Comparison of ENCODE assay signal across 20 mouse cellular contexts in genomic region chr9:106656820-106657219, GRCm38 (mm10). TPM values are rescaled to one million over a fixed set of nuclear protein-coding genes. Genes with fewer than 3 reads are reported as not detected.
DNase-seq lines count a peak whose midpoint lies in the region; ATAC-seq and TF ChIP-seq lines count a peak whose summit lies in the region.
"Had no signal": no experiment of that assay in that cellular context is flagged by ENCODE, and none has a peak within 500 bp of the region (broad histone marks: within the 10 kb centered on the region; RNA-seq: fewer than 3 reads in every experiment).

No protein-coding gene starts in this region.

- no peak for ATAC-seq in hindbrain, embryonic 12.5 days (ENCODE audit: low FRiP score)
- peak; percentile 1; the same call in 1 of the 2 replicates for ATAC-seq in stomach, embryonic 16.5 days (ENCODE audit: insufficient read depth, low FRiP score)
- no peak for ATAC-seq in stomach, postnatal 0 days (ENCODE audit: low FRiP score, low TSS enrichment)
- no peak for ATAC-seq in midbrain, embryonic 14.5 days (ENCODE audit: low FRiP score, low TSS enrichment)

- H3K36me3 ChIP-seq in hindbrain, embryonic 10.5 days: peaks cover 33% of the 10 kb centered on the region
- peaks cover 29% of the 10 kb centered on the region for H3K36me3 ChIP-seq in hindbrain, embryonic 12.5 days
- no peaks in the 10 kb centered on the region; the same call in 1 of the 2 replicates for H3K36me3 ChIP-seq in stomach, embryonic 16.5 days (ENCODE audit: control insufficient read depth, insufficient read depth, low read length)
- H3K36me3 ChIP-seq in stomach, postnatal 0 days (ENCODE audit: control insufficient read depth, insufficient read depth, low read length): peaks cover 23% of the 10 kb centered on the region
- H3K36me3 ChIP-seq in midbrain, embryonic 14.5 days (ENCODE audit: control insufficient read depth, insufficient read depth, low read length): peaks cover 20% of the 10 kb centered on the region

- TF ChIP-seq CTCF in stomach, postnatal 0 days (IDR thresholded peaks at IDR 0.05; ENCODE audit: low read depth): no peak

- no peak for TF ChIP-seq EP300 in stomach, postnatal 0 days (optimal IDR thresholded peaks at IDR 0.05)

- H3K27ac ChIP-seq in hindbrain, embryonic 10.5 days: peak overlapping the region; percentile 84
- H3K27ac ChIP-seq in hindbrain, embryonic 12.5 days: no peak overlapping the region
- H3K27ac ChIP-seq in stomach, embryonic 16.5 days (ENCODE audit: low read length): no peak overlapping the region
- no peak overlapping the region for H3K27ac ChIP-seq in stomach, postnatal 0 days (replicated peaks)
- H3K27ac ChIP-seq in midbrain, embryonic 14.5 days (replicated peaks; ENCODE audit: low read depth, low read length): peak overlapping the region; percentile 26; the same call in 1 of the 2 replicates
- H3K27ac ChIP-seq: embryonic facial prominence, embryonic 15.5 days; heart, embryonic 10.5 days; limb, embryonic 10.5 days; liver, embryonic 13.5 days had no signal

- H3K9ac ChIP-seq in hindbrain, embryonic 12.5 days: no peak overlapping the region
- H3K9ac ChIP-seq in stomach, embryonic 16.5 days (ENCODE audit: low read length): no peak overlapping the region
- no peak overlapping the region for H3K9ac ChIP-seq in stomach, postnatal 0 days (ENCODE audit: low read length)
- no peak overlapping the region for H3K9ac ChIP-seq in midbrain, embryonic 14.5 days (replicated peaks; ENCODE audit: low read length)
- H3K9ac ChIP-seq: embryonic facial prominence, embryonic 15.5 days; liver, embryonic 13.5 days had no signal

- peaks cover 82% of the 10 kb centered on the region for H3K4me1 ChIP-seq in hindbrain, embryonic 10.5 days (replicated peaks)
- H3K4me1 ChIP-seq in hindbrain, embryonic 12.5 days: peaks cover 33% of the 10 kb centered on the region
- H3K4me1 ChIP-seq in stomach, embryonic 16.5 days (ENCODE audit: control insufficient read depth, insufficient read depth, low read length): no peaks in the 10 kb centered on the region
- H3K4me1 ChIP-seq in stomach, postnatal 0 days (replicated peaks; ENCODE audit: control insufficient read depth, insufficient read depth): no peaks in the 10 kb centered on the region
- H3K4me1 ChIP-seq in midbrain, embryonic 14.5 days (ENCODE audit: control insufficient read depth, insufficient read depth, low read length): peaks cover 9% of the 10 kb centered on the region; the same call in 1 of the 2 replicates

- H3K4me3 ChIP-seq in hindbrain, embryonic 10.5 days: 0 out of 2 replicates have a peak overlapping the region, but pooled peaks have one; percentile 4
- H3K4me3 ChIP-seq in hindbrain, embryonic 12.5 days: no peak overlapping the region
- no peak overlapping the region for H3K4me3 ChIP-seq in stomach, embryonic 16.5 days (replicated peaks; ENCODE audit: low read length)
- H3K4me3 ChIP-seq in stomach, postnatal 0 days (ENCODE audit: low read depth, low read length): no peak overlapping the region
- no peak overlapping the region for H3K4me3 ChIP-seq in midbrain, embryonic 14.5 days (replicated peaks; ENCODE audit: low read depth, low read length)
- H3K4me3 ChIP-seq: liver, embryonic 13.5 days; megakaryocyte, embryonic 14.5 days had no signal

- H3K27me3 ChIP-seq in hindbrain, embryonic 10.5 days (ENCODE audit: insufficient read depth, poor library complexity, severe bottlenecking): peaks cover 35% of the 10 kb centered on the region
- H3K27me3 ChIP-seq in hindbrain, embryonic 12.5 days: peaks cover 19% of the 10 kb centered on the region
- H3K27me3 ChIP-seq in stomach, embryonic 16.5 days (ENCODE audit: control insufficient read depth, insufficient read depth, low read length): peaks cover 19% of the 10 kb centered on the region
- peaks cover 7% of the 10 kb centered on the region; the same call in 1 of the 2 replicates for H3K27me3 ChIP-seq in stomach, postnatal 0 days (ENCODE audit: control insufficient read depth, insufficient read depth, low read length)
- 0 out of 2 replicates have a peak, but pooled peaks cover 5% of the 10 kb centered on the region for H3K27me3 ChIP-seq in midbrain, embryonic 14.5 days (ENCODE audit: control insufficient read depth, insufficient read depth, low read length)

- WGBS in hindbrain, embryonic 10.5 days: 28% methylated on average over 5 of the region's 5 CpGs
- 38% methylated on average over 5 of the region's 5 CpGs for WGBS in hindbrain, embryonic 12.5 days
- WGBS in stomach, embryonic 16.5 days: 50% methylated on average over 5 of the region's 5 CpGs
- 44% methylated on average over 5 of the region's 5 CpGs for WGBS in stomach, postnatal 0 days
- 24% methylated on average over 5 of the region's 5 CpGs for WGBS in midbrain, embryonic 14.5 days

- H3K4me2 ChIP-seq in hindbrain, embryonic 12.5 days (replicated peaks): no peak overlapping the region
- H3K4me2 ChIP-seq in stomach, embryonic 16.5 days (ENCODE audit: low read depth, low read length): no peak overlapping the region
- H3K4me2 ChIP-seq in stomach, postnatal 0 days (replicated peaks; ENCODE audit: low read depth): no peak overlapping the region
- H3K4me2 ChIP-seq in midbrain, embryonic 14.5 days (ENCODE audit: low read length): peak overlapping the region; percentile 78
- H3K4me2 ChIP-seq: liver, embryonic 13.5 days had no signal

- no peaks in the 10 kb centered on the region for H3K9me3 ChIP-seq in hindbrain, embryonic 10.5 days
- H3K9me3 ChIP-seq in hindbrain, embryonic 12.5 days (replicated peaks): no peaks in the 10 kb centered on the region
- no peaks in the 10 kb centered on the region for H3K9me3 ChIP-seq in stomach, embryonic 16.5 days (replicated peaks; ENCODE audit: control insufficient read depth, low read length)
- no peaks in the 10 kb centered on the region for H3K9me3 ChIP-seq in stomach, postnatal 0 days (ENCODE audit: control insufficient read depth, low read length)
- H3K9me3 ChIP-seq in midbrain, embryonic 14.5 days (ENCODE audit: control insufficient read depth, low read length): no peaks in the 10 kb centered on the region
- H3K9me3 ChIP-seq: embryonic facial prominence, embryonic 15.5 days; heart, embryonic 10.5 days; limb, embryonic 10.5 days; liver, embryonic 13.5 days; megakaryocyte, embryonic 14.5 days had no signal

- DNase-seq in hindbrain, embryonic 10.5 days (ENCODE audit: low spot score): peak; percentile 25
- no peak for DNase-seq in stomach, postnatal 0 days (ENCODE audit: low spot score)
- DNase-seq in midbrain, embryonic 14.5 days: no peak
- DNase-seq in cerebellum, postnatal 4 days (ENCODE audit: low spot score in 2 of 2): no peak
- no peak for DNase-seq in thymus, postnatal 4 days
- DNase-seq: cerebellum, adult 11-12 months had no signal

RNA-seq across cellular contexts. Expression of gene Grm2, which starts 0.9 kb away (rescaled TPM):
- 21.5 and 25.9 TPM in 2 replicates for polyA plus RNA-seq in hindbrain, embryonic 10.5 days (2016; fragmentation: Nextera tagmentation; extraction: Ambion mirVana)
- 4.4 and 4.7 TPM in 2 replicates for polyA plus RNA-seq in hindbrain, embryonic 12.5 days (2016; fragmentation: Nextera tagmentation; extraction: Ambion mirVana)
- 0.08 TPM in 1 of 2 replicates, not detected in the other for polyA plus RNA-seq in stomach, embryonic 16.5 days (2015; fragmentation: Nextera tagmentation; extraction: Ambion mirVana)
- 0.11 TPM in 1 of 2 replicates, not detected in the other for polyA plus RNA-seq in stomach, postnatal 0 days (2015; fragmentation: Nextera tagmentation; extraction: Ambion mirVana)
- polyA plus RNA-seq in midbrain, embryonic 14.5 days (2014; fragmentation: Nextera tagmentation; extraction: Ambion mirVana): 11.7 and 13.9 TPM in 2 replicates
- polyA plus RNA-seq: C2C12; embryonic facial prominence, embryonic 15.5 days; intestine, postnatal 0 days; limb, embryonic 10.5 days; liver, embryonic 13.5 days; lung, postnatal 0 days; spleen, adult 2 months had no signal

RNA-seq across cellular contexts. Expression of gene Tex264, which starts 28.9 kb away (rescaled TPM):
- polyA plus RNA-seq in hindbrain, embryonic 10.5 days (2016; fragmentation: Nextera tagmentation; extraction: Ambion mirVana): 31.3 and 31.6 TPM in 2 replicates
- 40.7 and 41.0 TPM in 2 replicates for polyA plus RNA-seq in hindbrain, embryonic 12.5 days (2016; fragmentation: Nextera tagmentation; extraction: Ambion mirVana)
- 53.4 and 60.5 TPM in 2 replicates for polyA plus RNA-seq in stomach, embryonic 16.5 days (2015; fragmentation: Nextera tagmentation; extraction: Ambion mirVana)
- polyA plus RNA-seq in stomach, postnatal 0 days (2015; fragmentation: Nextera tagmentation; extraction: Ambion mirVana): 79.7 and 87.8 TPM in 2 replicates
- polyA plus RNA-seq in midbrain, embryonic 14.5 days (2014; fragmentation: Nextera tagmentation; extraction: Ambion mirVana): 48.3 and 53.6 TPM in 2 replicates

RNA-seq across cellular contexts. Expression of gene Iqcf6, which starts 30.4 kb away (rescaled TPM):
- not detected in 2 replicates for polyA plus RNA-seq in hindbrain, embryonic 10.5 days (2016; fragmentation: Nextera tagmentation; extraction: Ambion mirVana)
- polyA plus RNA-seq in hindbrain, embryonic 12.5 days (2016; fragmentation: Nextera tagmentation; extraction: Ambion mirVana): not detected in 2 replicates
- polyA plus RNA-seq in stomach, embryonic 16.5 days (2015; fragmentation: Nextera tagmentation; extraction: Ambion mirVana): not detected in 2 replicates
- polyA plus RNA-seq in stomach, postnatal 0 days (2015; fragmentation: Nextera tagmentation; extraction: Ambion mirVana): not detected in 2 replicates
- polyA plus RNA-seq in midbrain, embryonic 14.5 days (2014; fragmentation: Nextera tagmentation; extraction: Ambion mirVana): not detected in 2 replicates
- polyA plus RNA-seq: brain, embryonic 14.5 days; C2C12; embryonic facial prominence, embryonic 15.5 days; frontal cortex, adult 2 months; heart, embryonic 10.5 days; intestine, postnatal 0 days; limb, embryonic 10.5 days; liver, embryonic 13.5 days; lung, postnatal 0 days; neural tube, embryonic 14.5 days; spleen, adult 2 months had no signal

Comparison
In these comparisons a context has a peak if more than half of its experiments do, and no peak if none do; other contexts are left out.
1. H3K27ac ChIP-seq: peak in hindbrain, embryonic 10.5 days (single experiment) and midbrain, embryonic 14.5 days (single experiment); none in hindbrain, embryonic 12.5 days (single experiment), stomach, embryonic 16.5 days (single experiment) and stomach, postnatal 0 days (single experiment).